Mouse (Mus musculus) left cerebral cortex, postnatal 36 days (tissue): ENCODE data around the gene Cebpg. TPM values are rescaled to one million over a fixed set of nuclear protein-coding genes. Genes with fewer than 3 reads are reported as not detected.
A peak's percentile ranks its signal among the peaks of the same experiment; 100 is the strongest.

Source experiments
- DNase-seq, 2 experiments: peaks; one replicate each; pipeline ENCODE4 v3.0.0; 2021 to 2022; ENCODE audit warnings: low spot score in 2 of 2, mixed read lengths in 1 of 2
- intact Hi-C: fragments of 180-260 bp; cut with DNase I; formaldehyde crosslinking; loops from one replicate; pipeline ENCODE4 v1.15.1; 2025
- total RNA-seq, 2 experiments: library from RNA; stranded (reverse); gene quantifications; 2 replicates each; pipeline ENCODE4 v1.2.3; 2021

Gene Cebpg
- 10 to 100 TPM; 35.0 to 37.1 TPM for total RNA-seq

DNA sequence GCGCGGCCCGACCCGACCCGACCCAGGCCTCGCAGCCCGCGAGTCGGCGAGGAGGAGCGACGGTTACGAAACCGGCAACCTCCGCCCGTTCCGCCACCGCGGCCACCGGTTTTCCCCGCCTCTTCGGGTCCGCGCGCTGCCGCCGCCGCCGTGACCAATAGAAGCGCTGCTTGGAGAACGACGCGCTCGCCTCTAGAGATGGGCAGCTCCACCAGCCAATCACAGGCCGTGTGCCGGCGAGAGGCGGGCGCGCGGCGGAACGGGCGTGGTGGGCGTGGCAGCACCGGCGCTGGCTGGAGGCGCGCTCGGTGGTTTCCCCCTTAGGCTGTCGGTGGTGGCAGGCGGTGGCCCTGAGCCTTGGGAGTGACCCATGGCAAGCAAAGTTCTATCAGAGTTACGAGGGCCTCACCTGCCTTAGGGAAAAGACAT, at the start of gene Cebpg:
Gene Cebpg, minus strand, starts transcription at position 138 of the 429 bp plus-strand sequence.
- peak; percentile 97 to 98 for DNase-seq
- intact Hi-C loops: loop anchor here (2.0 kb wide), 1 partner anchor 62 kb away; the partner anchor contains the start of gene Cebpa

- intact Hi-C loops: no loop called here
- DNase-seq: no peak
These were observed 43.2 kb upstream of the Cebpg start for GRCm38 (mm10) chr7:35099528-35099927.

DNA sequence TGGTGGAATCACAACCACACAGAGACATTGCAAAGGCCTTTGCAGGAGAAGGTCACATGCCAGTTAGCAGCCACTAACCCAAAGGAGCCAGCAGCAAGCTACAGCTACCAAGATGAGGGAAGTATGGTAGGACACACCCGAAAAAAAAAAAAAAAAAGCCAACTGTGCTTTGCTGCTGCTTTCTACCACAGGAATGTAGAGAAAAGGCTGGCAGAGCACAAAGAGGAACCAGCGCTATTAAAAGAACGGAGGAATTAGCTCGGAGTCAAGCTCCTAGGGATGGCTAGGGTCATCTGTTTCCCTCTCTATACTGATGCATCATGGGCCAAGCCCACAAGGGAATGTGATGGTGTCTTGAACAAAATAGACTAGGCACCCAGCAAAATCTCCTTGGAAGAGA, 42.4 kb upstream of the Cebpg start:
- DNase-seq: no peak
- intact Hi-C loops: no loop called here

- intact Hi-C loops: no loop called here
- no peak for DNase-seq
These were observed 38.8 kb upstream of the Cebpg start for GRCm38 (mm10) chr7:35094975-35095678.

DNA sequence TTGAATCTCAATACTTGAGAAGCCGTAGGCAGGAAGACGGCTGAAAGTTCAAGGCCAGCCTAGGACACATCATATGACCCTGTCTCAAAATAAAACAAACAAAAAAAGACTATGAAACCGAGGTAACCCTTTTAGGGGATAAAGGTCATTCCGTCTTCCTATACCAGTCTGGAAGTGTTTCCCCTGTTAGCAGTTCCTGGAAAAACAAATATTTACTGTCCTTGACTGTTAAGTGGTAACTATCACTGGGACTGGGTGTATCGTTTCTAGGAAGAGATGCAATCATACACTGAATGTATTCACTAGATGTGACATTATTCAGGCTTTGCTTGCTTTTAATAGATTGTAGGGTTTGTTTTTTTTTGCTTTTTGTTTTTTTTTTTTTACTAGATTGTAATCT, 34.2 kb upstream of the Cebpg start:
- DNase-seq: no peak
- intact Hi-C loops: no loop called here

DNA sequence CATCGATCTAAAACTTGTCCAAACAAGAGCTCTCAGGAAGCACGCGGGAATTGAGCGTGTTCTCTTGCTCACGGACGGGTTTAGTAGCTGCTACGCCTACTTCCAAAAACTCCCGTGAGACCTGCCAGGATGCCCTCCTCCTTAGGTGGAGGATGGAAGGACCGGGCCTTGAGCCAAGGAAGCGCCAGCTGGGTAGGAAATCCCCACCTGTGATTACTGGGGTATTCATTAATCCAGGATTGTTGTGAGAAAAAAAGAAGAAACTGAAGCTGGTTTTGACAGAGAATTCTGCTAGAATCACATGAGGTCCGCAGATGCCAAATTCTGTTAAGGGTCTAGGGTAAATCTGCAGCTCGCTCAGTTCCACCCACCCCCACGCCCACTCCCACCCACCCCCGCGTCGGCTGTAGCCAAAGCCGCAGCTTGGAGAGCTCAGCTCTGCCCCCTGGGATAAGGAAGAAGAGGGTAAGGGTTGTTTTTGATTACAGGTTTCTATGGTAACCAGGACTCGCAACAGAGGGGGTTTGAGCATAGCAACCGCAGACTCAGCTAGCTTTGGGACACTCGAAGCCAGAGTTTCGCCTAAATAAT, 30.0 kb upstream of the Cebpg start:
- DNase-seq: peak; percentile 35 to 36
- intact Hi-C loops: no loop called here

GRCm38 (mm10) chr7:35084565-35085360, 28.4 kb upstream of the Cebpg start:
- intact Hi-C loops: no loop called here
- no peak for DNase-seq

- intact Hi-C loops: no loop called here
- no peak for DNase-seq
These were observed 25.2 kb upstream of the Cebpg start for GRCm38 (mm10) chr7:35081406-35082104.

DNA sequence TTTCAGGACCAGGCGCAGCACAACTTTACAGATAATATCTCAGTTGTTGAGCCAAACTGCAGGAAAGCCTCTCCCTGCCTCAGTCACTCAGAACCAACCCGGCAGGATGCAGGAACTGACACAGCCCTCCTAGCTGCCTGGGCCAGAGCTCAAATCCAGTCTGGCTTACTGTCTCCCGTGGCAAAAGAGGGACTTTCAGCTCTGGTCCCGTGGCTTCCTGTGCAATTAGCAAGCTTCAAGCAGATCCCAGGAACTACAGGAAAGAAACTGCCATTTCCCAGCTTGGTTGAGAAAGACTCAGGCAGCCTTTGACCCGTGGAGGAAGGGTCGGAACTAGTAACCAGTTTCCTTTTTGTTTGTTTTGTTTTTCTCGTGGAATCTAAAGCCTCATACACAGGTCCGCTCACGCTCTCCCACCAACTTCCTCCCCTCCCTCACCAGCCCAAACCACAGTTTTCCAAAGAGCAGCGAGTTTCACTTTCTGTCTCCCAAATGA, 24.5 kb upstream of the Cebpg start:
- no peak for DNase-seq
- intact Hi-C loops: no loop called here

DNA sequence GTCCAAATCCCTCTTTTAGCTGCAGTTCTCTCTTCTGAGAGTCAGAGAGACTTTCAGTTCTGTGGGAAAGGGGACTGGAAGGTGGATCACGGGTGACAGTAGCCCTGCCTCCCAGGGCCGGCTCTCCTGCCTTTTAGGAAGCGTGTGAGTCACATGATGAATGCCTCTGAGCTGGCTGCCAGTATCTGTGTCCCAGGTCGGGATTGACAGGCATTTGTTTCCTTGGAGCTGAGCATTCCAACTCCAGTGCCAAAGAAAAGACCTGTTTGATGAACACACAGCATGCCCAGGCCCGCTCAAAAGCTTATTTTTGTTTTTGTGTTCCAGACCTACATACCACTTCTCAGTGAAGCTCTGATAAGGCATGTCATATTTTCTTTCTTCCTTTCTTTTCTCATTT, 20.3 kb upstream of the Cebpg start:
- no peak for DNase-seq
- intact Hi-C loops: no loop called here

DNA sequence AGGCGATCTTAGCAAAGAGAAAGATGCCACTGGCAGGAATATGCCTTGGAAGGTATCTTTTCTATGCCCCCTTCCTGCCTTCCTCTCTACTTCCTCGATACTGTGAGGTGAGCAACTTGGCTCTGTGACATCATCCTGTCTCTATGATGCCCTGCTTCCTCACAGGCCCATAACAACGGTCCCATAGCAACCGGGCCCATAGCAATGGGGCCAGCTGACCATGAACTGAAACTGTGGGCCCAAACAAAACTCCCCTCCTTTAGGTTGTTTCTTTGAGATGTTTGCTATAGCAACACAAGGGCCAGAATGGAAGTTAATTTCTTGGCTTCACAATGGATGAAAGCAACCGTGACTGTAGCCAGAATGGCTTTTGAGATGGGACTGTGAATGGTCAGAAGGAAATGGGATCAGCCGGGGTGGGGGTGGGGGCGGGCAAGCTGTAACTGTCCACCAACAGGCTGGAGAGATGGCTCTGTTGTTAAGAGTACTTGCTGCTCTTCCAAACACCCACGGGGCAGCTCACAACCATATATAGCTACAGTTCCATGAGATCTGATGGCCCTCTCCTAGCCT, 10.4 kb upstream of the Cebpg start:
- intact Hi-C loops: no loop called here

DNA sequence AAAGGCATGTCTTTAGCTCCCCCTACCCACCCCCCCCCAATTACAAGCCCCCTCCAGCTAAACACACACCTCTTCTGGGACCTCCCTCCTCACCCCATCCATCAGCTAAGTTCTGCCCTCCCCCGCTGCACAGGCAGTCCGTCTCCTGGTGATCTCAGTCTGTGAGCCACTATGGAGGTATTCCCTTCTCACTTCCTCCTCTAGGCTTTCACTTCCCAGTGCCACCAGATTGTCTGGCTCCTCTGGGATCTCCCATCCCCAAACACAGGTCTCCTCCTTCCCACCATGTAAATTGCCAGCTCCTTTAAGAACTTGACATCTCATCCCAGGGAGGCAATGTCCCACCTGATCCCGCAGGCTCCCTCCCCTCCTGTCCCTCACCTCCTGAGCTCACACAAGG, 9.6 kb upstream of the Cebpg start:
- no peak for DNase-seq
- intact Hi-C loops: no loop called here

More for the DNA sequence above, 10.4 kb upstream of the Cebpg start:
- no peak for DNase-seq

DNA sequence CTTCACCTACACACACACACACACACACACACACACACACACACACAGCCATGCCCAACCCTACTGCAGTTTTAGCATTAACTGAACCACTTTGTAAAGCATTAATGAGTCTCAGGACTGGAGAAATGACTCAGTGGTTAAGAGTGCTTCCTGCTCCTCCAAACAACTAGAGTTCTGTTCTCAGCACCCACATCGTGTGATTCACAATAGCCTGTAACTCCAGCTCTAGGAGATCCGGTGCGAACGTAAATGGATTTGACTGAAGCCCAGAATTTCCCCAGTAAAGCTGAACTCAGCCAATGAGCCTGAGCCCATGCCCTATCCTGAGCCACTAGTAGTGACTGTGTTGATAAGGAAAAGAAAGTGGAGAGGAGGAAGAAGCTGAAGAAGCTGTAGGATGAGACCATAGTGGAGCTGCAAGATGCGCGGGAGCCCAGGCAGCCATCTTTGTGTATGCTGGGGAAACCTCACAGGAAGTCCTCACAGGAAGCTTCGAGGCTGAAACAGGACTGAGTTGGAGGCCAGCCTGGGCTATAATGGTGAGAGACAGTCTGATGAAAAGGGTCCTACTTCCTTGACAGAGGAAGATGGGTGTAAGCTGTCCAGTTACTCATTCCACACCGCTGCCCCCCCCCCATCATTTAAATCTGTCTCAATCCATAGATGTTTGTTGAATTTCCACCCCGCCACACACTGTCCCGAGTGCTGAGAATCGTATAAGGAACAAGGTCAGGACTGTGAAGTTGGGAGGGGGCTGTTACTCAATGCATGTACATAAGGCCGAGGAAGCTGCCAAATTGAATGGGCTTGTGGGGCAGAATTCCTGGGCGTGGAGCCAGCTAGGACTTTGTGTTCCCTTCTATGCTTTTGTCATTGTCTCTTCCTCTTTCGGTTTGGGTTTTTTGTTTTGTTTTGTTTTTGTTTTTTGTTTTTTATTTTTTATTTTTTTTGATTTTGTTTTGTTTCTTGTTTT, 8.2 kb upstream of the Cebpg start:
- intact Hi-C loops: no loop called here
- no peak for DNase-seq

DNA sequence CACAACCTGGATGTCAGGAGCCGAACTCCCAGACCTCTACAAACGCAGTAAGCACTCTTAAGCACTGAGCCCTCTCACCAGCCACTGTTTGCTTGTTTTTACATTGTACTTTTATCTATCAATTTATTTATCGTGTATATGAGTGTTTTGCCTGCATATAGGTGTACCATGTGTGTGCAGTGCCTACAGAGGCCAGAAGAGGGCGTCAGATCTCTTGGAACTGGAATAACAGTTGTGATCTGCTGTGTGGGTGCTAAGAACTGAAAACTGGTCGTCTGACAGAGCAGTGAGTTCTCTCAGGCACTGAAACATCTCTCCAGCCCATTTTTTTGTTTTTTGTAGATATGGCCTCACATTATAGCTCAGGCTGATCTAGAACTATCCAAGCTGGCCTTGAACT, 3.1 kb upstream of the Cebpg start:
- DNase-seq: no peak
- intact Hi-C loops: no loop called here

GRCm38 (mm10) chr7:35058329-35058728, 2.0 kb upstream of the Cebpg start:
- intact Hi-C loops: no loop called here
- DNase-seq: no peak

- DNase-seq: no peak
- intact Hi-C loops: loop anchor here (2.0 kb wide), 1 partner anchor 61 kb away; the partner anchor contains the start of gene Cebpa
These were observed 1.2 kb upstream of the Cebpg start for GRCm38 (mm10) chr7:35057569-35057968.

DNA sequence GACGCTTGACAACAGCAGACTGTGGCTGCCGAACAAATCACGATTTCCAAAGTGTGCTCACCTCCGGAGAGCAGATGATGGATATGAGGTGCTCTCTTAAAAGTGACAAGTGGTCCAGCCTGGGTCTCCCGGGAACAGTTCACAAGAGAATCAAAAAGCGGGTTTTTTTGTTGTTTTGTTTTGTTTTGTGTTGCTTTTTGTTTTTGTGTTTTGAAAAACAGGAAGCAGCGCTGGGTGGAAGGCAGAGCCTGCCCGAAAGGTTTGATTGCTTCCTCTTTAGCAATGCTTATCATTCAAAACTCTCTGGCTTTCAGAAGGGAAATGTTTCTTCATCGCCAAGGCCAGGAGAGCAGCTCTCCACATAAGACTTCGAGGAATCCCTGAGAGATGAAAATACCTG, 626 bp upstream of the Cebpg start:
- intact Hi-C loops: loop anchor here (2.0 kb wide), 1 partner anchor 62 kb away; the partner anchor contains the start of gene Cebpa

More for the DNA sequence above, 626 bp upstream of the Cebpg start:
- DNase-seq: no peak
